Comparison of ENCODE assay signal across 23 mouse cellular contexts in genomic region chr3:66687126-66687525, GRCm38 (mm10).
DNase-seq lines count a peak whose midpoint lies in the region; TF ChIP-seq lines count a peak whose summit lies in the region.
"Had no signal": no experiment of that assay in that cellular context is flagged by ENCODE, and none has a peak within 500 bp of the region (broad histone marks: within the 10 kb centered on the region; RNA-seq: fewer than 3 reads in every experiment).

No protein-coding gene starts in this region.

- H3K27me3 ChIP-seq in CH12.LX (replicated peaks), result no peaks in the 10 kb centered on the region

- no peak for TF ChIP-seq EP300 in CH12.LX (IDR thresholded peaks at IDR 0.05; ENCODE audit: low read length)

- no peaks in the 10 kb centered on the region for H3K36me3 ChIP-seq in CH12.LX (replicated peaks in 1 of 2; ENCODE audit: control insufficient read depth in 1 of 2, insufficient read depth in 1 of 2, low read length in 1 of 2)
- no peaks in the 10 kb centered on the region for H3K36me3 ChIP-seq in ES-E14 (ENCODE audit: control insufficient read depth, insufficient read depth, low read length, poor library complexity, severe bottlenecking)
- H3K36me3 ChIP-seq: embryonic facial prominence, embryonic 13.5 days; embryonic facial prominence, embryonic 15.5 days; forebrain, embryonic 10.5 days; forebrain, embryonic 12.5 days had no signal

- no peak for TF ChIP-seq POLR2A in CH12.LX (IDR thresholded peaks at IDR 0.05; ENCODE audit: low read depth, low read length)

- dilution Hi-C loops in CH12.LX (cut with MboI; ENCODE audit: extremely low pct_ligation_motif_present, extremely low pct_unique_long_range_greater_than_20kb, low sequenced_read_pairs), result no loop called here

- peaks cover 0 to 8% of the 10 kb centered on the region in 2 experiments; a peak in 1 of 4 replicates for H3K4me1 ChIP-seq in CH12.LX (ENCODE audit: control insufficient read depth in 1 of 2, insufficient read depth in 2 of 2)
- H3K4me1 ChIP-seq in ES-E14 (ENCODE audit: control insufficient read depth in 2 of 2, insufficient read depth in 2 of 2, low read length in 2 of 2, poor library complexity in 1 of 2), result no peaks in the 10 kb centered on the region; a peak in 1 of 4 replicates
- H3K4me1 ChIP-seq: embryonic facial prominence, embryonic 15.5 days had no signal

- in situ Hi-C loops in CH12.LX (cut with MboI; ENCODE audit: low pct_ligation_motif_present, low pct_unique_long_range_greater_than_20kb, low sequenced_read_pairs), result no loop called here
- in situ Hi-C loops in ES-E14 (cut with MboI; ENCODE audit: low sequenced_read_pairs in 2 of 2, unreplicated experiment in 2 of 2), result no loop called here

- intact Hi-C loops in left cerebral cortex, postnatal 25 days (cut with DNase I), result no loop called here

- no peak overlapping the region for H3K4me3 ChIP-seq in CH12.LX (replicated peaks in 1 of 3; ENCODE audit: low read depth in 2 of 3, low read length in 2 of 3, poor library complexity in 1 of 3)
- no peak overlapping the region for H3K4me3 ChIP-seq in ES-E14 (ENCODE audit: insufficient read depth in 1 of 2, low read depth in 1 of 2, low read length in 2 of 2, poor library complexity in 1 of 2, severe bottlenecking in 1 of 2)
- H3K4me3 ChIP-seq: embryonic facial prominence, embryonic 13.5 days; embryonic facial prominence, embryonic 15.5 days; erythroblast, embryonic 14.5 days; forebrain, embryonic 10.5 days; forebrain, embryonic 12.5 days had no signal

- H3K9ac ChIP-seq in CH12.LX (ENCODE audit: insufficient read depth, low read depth) (no peak overlapping the region), ES-E14 (ENCODE audit: insufficient read depth, low read depth, low read length, poor library complexity, severe bottlenecking) (no peak overlapping the region)
- H3K9ac ChIP-seq: embryonic facial prominence, embryonic 13.5 days; embryonic facial prominence, embryonic 15.5 days; forebrain, embryonic 12.5 days; forebrain, postnatal 0 days had no signal

- peak; percentile 5 for DNase-seq in CH12.LX (ENCODE audit: extremely low read depth)
- DNase-seq in ES-E14 (ENCODE audit: low read depth, low spot score), result peak; percentile 20
- DNase-seq in ZHBTc4 (ENCODE audit: low read depth, low spot score), result peak; percentile 71
- DNase-seq in left cerebral cortex, postnatal 25 days (ENCODE audit: low spot score in 2 of 2), result no peak
- no peak for DNase-seq in natural killer cell, adult 2 months (ENCODE audit: low spot score in 2 of 2)
- DNase-seq in frontal cortex, postnatal 10 days (ENCODE audit: low spot score in 2 of 2), result no peak
- DNase-seq: adrenal gland, adult 2 months; adrenal gland, postnatal 10 days; adrenal gland, postnatal 25 days; B cell, adult 2 months; cerebellum, adult 11 months; cerebellum, adult 18-20 months; cerebellum, adult 8-10 months; cerebellum, adult 9-11 months; cerebellum, postnatal 14 days; cerebellum, postnatal 36 days; embryo, embryonic 11 days; forebrain, postnatal 0 days had no signal

- no peak for TF ChIP-seq RAD21 in CH12.LX (IDR thresholded peaks at IDR 0.05; ENCODE audit: low read depth, low read length)

- no peak overlapping the region for H3K4me2 ChIP-seq in CH12.LX (ENCODE audit: insufficient read depth, low read depth, poor library complexity, severe bottlenecking)
- H3K4me2 ChIP-seq: embryonic facial prominence, embryonic 13.5 days; embryonic facial prominence, embryonic 15.5 days; forebrain, embryonic 12.5 days had no signal

- H3K27ac ChIP-seq in CH12.LX (ENCODE audit: insufficient read depth, low read depth) (no peak overlapping the region), ES-E14 (ENCODE audit: insufficient read depth, low read depth, low read length, poor library complexity, severe bottlenecking) (no peak overlapping the region)
- H3K27ac ChIP-seq: embryonic facial prominence, embryonic 13.5 days; embryonic facial prominence, embryonic 15.5 days; forebrain, embryonic 10.5 days; forebrain, embryonic 12.5 days had no signal

- H3K9me3 ChIP-seq in CH12.LX (replicated peaks; ENCODE audit: low read length), result no peaks in the 10 kb centered on the region
- H3K9me3 ChIP-seq in ES-E14 (ENCODE audit: control insufficient read depth, insufficient read depth, low read depth, low read length), result no peaks in the 10 kb centered on the region
- H3K9me3 ChIP-seq: embryonic facial prominence, embryonic 13.5 days; embryonic facial prominence, embryonic 15.5 days; forebrain, embryonic 10.5 days; forebrain, embryonic 12.5 days had no signal

- no peak for TF ChIP-seq CTCF in CH12.LX (conservative IDR thresholded peaks at IDR 0.05 in 1 of 2, IDR thresholded peaks at IDR 0.05 in 1 of 2; ENCODE audit: low read depth in 2 of 2, low read length in 2 of 2)

- no peaks in the 10 kb centered on the region for H3K79me2 ChIP-seq in CH12.LX (replicated peaks; ENCODE audit: control insufficient read depth, extremely low read depth, insufficient read depth, poor library complexity, severe bottlenecking)

TF ChIP-seq in CH12.LX, 34 proteins besides CTCF, POLR2A, EP300 and RAD21:
- no peak for TF ChIP-seq CHD2 (IDR thresholded peaks at IDR 0.05; ENCODE audit: low read length)
- no peak for TF ChIP-seq TBP (conservative IDR thresholded peaks at IDR 0.05; ENCODE audit: low read depth, low read length)
- TF ChIP-seq NRF1 (IDR thresholded peaks at IDR 0.05; ENCODE audit: low read depth, low read length), result no peak
- TF ChIP-seq ZNF384 (IDR thresholded peaks at IDR 0.05; ENCODE audit: low read depth, low read length), result no peak
- no peak for TF ChIP-seq SMC3 (IDR thresholded peaks at IDR 0.05; ENCODE audit: low read depth, low read length)
- TF ChIP-seq BHLHE40 (IDR thresholded peaks at IDR 0.05; ENCODE audit: low read depth, low read length), result no peak
- no peak for TF ChIP-seq ETS1 (conservative IDR thresholded peaks at IDR 0.05; ENCODE audit: low read depth, low read length)
- no peak for TF ChIP-seq SIN3A (IDR thresholded peaks at IDR 0.05; ENCODE audit: low read length)
- no peak for TF ChIP-seq E2F4 (IDR thresholded peaks at IDR 0.05; ENCODE audit: insufficient replicate concordance, low read depth, low read length)
- no peak for TF ChIP-seq GABPA (IDR thresholded peaks at IDR 0.05; ENCODE audit: insufficient replicate concordance, low read depth, low read length)
- no peak for TF ChIP-seq ELF1 (IDR thresholded peaks at IDR 0.05; ENCODE audit: low read depth, low read length)
- TF ChIP-seq JUND (conservative IDR thresholded peaks at IDR 0.05; ENCODE audit: low read depth, low read length), result no peak
- TF ChIP-seq KAT2A (IDR thresholded peaks at IDR 0.05; ENCODE audit: insufficient replicate concordance, low read length), result no peak

TF ChIP-seq in ES-E14, 5 proteins besides CTCF, POLR2A, EP300 and RAD21:
- TF ChIP-seq ZC3H11A (IDR thresholded peaks at IDR 0.05; ENCODE audit: borderline replicate concordance, low read depth, low read length) (no peak), HCFC1 (IDR thresholded peaks at IDR 0.05; ENCODE audit: borderline replicate concordance, insufficient read depth, low read length) (no peak), CHD2 (IDR thresholded peaks at IDR 0.05; ENCODE audit: low read depth, low read length) (no peak), MAFK (IDR thresholded peaks at IDR 0.05; ENCODE audit: insufficient read depth, low read depth, low read length) (peak; percentile 46; the same call in 1 of the 2 replicates)

Comparison
In these comparisons a context has a peak if more than half of its experiments do, and no peak if none do; other contexts are left out.
1. DNase-seq: peak in CH12.LX (single experiment), ES-E14 (single experiment) and ZHBTc4 (single experiment); none in left cerebral cortex, postnatal 25 days (0 of 2), natural killer cell, adult 2 months (0 of 2) and frontal cortex, postnatal 10 days (0 of 2).